Mouse (Mus musculus) 3134 (cell line): ENCODE data around the gene Ank3.
A peak's percentile ranks its signal among the peaks of the same experiment; 100 is the strongest.

Experiments
- DNase-seq: peaks from one replicate; pipeline ENCODE4 v3.0.0-alpha.2; 2011; ENCODE audit warnings: low spot score; ENCODE audit not compliant: insufficient read length; ENCODE audit errors: extremely low read depth

Ank3 gene

DNA sequence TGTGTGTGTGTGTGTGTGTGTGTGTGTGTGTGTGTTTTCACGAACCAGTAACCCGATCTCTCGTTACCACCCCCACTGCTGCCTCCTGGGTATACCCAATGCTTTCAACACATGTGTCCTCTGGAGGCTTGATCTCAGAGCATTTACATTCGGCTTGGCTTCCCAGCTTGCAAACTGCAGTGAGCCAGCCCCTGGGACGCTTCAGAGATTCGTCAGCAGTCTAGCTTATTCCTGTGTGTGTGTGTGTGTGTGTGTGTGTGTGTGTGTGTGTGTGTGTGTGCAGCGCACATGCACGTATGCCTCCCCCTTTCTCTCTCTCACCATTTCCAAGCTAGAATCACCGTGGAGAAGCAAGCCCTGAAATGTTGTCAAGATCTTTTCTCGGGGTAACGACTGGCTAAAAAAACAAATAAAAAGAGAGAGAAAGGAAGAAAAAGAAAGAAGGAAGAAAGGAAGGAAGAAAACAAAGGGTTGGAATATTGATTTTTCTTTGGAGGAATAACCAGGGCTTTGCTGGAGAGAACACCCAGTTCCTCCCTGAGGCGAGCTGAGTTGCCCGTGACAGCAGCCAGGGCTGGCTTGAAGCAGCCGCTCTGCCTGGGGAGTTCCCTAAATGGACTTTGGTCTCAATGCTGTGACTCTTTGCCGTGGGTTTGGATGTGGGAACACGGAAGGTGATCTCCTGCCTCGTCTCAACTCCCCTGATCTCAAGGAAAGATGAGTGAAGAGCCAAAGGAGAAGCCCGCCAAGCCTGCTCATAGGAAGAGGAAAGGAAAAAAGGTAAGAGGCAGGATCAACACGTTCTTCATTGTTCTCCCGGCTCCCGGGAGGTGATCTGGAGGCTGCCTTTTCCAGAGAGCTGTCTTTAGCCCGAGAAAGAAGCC is 135.2 kb downstream of the Ank3 start:
- DNase-seq: peak; percentile 40

DNA sequence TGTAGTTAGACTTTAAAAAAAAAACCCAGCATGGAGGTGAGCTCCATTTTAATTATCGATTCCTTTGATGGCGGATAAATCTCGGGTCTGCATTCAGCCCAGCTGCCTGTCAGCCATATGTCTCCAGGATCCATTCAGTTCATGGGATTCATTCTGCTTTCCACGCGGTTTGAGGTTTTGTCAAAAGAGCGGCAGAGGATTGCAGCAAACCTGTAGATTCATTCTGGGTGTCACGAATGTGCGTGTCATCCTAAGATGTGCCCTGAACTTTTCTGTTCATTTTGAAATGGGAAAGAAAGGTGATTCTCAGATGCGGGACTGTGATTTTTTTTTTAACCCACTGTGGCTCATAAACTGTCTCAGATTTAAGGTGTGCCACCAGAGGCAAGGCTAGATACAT is 136.1 kb downstream of the Ank3 start:
- DNase-seq: no peak

- peak; percentile 32 for DNase-seq
These were observed 136.8 kb downstream of the Ank3 start for GRCm38 (mm10) chr10:69535123-69535930.

- DNase-seq: no peak
These were observed 137.3 kb downstream of the Ank3 start for GRCm38 (mm10) chr10:69535931-69536200.

GRCm38 (mm10) chr10:69536372-69537075 is 138.0 kb downstream of the Ank3 start:
- DNase-seq: peak; percentile 21

GRCm38 (mm10) chr10:69538236-69538635 is 139.7 kb downstream of the Ank3 start:
- no peak for DNase-seq

- no peak for DNase-seq
These were observed 143.9 kb downstream of the Ank3 start for GRCm38 (mm10) chr10:69542439-69542838.

GRCm38 (mm10) chr10:69543876-69544620 is 145.5 kb downstream of the Ank3 start:
- DNase-seq: no peak

DNA sequence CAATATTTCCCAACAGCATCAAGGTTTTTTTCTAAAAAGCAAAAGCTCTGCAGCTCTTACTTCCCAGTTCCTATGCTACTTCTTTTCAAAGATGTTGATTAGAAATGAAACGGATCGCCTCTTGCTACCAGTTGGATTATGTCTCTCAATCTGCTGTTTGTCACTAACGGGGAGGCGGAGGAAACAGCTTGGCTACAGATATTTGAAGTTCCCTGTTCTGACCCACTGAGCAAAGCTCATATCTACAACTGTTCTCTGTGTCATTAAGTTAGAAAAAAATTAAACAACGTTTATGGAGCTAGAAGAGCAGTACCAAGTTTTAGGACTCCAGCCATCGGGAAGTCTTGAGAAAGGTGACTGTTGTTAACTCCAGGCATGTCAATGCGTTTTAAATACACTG is 146.1 kb downstream of the Ank3 start:
- no peak for DNase-seq

DNA sequence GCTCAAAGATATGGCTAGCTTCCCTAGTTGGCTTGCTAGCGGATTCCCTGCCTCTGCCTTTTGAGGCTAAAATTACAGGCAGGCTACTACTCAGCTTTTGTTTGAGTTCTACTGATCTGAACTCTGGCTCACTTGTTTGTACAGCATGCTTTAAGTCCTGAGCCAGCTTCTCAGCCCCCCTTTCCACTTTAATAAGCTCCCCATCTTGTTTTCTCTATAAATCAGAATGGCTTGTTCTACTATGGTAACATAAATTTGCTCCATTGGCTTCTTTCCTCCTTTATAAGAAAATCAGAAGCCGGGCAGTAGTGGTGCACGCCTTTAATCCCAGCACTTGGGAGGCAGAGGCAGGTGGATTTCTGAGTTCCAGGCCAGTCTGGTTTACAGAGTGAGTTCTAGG is 147.4 kb downstream of the Ank3 start:
- no peak for DNase-seq

GRCm38 (mm10) chr10:69546643-69547042 is 148.1 kb downstream of the Ank3 start:
- no peak for DNase-seq

DNA sequence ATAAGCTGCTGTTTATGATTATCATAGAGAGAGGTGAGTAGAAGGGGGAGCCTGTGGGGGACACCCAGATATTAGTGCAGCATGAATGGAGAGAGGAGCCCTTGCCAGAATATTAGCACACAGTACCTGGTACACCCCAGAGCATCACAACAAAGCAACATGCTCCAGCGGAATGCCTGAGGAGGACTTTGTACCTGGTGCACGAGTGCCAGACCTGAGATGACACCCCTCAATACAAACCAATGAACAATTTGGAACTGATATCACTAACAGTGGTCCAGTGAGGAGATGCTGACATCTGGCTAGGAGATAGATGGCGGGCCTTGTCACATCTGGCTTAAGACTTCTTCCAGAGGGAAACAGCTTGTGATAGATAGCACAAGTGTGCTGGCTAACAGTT is 150.2 kb downstream of the Ank3 start:
- DNase-seq: no peak

- no peak for DNase-seq
These were observed 150.6 kb downstream of the Ank3 start for GRCm38 (mm10) chr10:69549221-69549620.

GRCm38 (mm10) chr10:69550824-69551223 is 152.3 kb downstream of the Ank3 start:
- DNase-seq: no peak

DNA sequence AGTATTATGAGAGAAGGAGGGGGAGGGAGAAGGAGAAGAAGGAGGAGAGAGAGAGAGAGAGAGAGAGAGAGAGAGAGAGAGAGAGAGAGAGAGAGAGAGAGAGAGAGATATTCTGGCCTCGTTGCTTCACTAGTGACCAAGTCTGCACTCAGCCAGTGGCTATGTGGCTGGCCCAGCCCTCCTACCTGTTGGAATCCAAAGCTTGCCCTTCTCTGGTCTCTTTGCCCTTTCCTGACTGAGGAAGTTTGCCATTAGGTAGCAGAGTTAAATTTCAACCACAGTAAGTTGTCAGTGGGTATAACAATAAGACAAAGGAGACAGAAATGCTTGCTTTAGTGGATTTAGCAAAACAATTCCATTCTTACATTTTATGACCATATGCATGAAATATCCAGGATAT is 154.5 kb downstream of the Ank3 start:
- DNase-seq: no peak

DNA sequence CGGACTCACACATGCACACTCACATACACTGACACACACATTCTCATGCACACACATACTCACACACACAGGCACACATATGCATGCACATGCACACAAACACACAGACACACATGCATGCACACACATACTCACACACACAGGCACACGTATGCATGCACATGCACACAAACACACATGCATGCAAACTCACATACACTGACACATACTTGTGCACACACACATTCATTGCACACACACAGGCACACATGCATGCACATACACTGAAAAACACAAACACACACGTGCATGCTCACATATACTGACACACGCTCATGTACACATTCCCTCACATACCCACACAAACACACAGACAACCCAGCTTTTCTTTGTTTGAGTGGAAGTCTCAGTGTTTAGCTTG is 157.0 kb downstream of the Ank3 start:
- no peak for DNase-seq

- no peak for DNase-seq
These were observed 157.7 kb downstream of the Ank3 start for GRCm38 (mm10) chr10:69556278-69556677.

- no peak for DNase-seq
These were observed 161.7 kb downstream of the Ank3 start for GRCm38 (mm10) chr10:69560237-69560636.

DNA sequence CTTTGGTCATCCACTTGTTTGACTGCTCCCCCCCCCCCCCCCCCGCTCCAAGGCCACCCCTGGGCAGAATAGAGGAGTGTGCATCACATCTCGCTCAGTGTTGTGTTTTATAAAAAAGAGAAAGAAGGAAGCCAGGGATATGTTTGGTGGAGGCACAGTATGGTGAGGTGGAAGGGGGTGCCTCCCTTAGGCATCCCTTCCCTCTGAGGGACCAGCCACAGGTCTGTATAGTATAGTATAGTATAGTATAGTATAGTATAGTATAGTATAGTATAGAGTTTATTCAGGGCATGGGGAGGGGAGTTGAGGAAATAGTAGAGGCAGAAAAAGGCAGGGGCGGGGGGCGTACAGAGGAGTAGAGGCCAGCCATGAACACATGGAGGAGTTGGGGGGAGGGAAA is 164.4 kb downstream of the Ank3 start:
- DNase-seq: no peak

- no peak for DNase-seq
These were observed 166.5 kb downstream of the Ank3 start for GRCm38 (mm10) chr10:69565052-69565451.

- no peak for DNase-seq
These were observed 170.4 kb downstream of the Ank3 start for GRCm38 (mm10) chr10:69568976-69569375.
